Mouse (Mus musculus) hindbrain, embryonic 12.5 days (tissue): ENCODE measurements around the gene Ttc27. TPM values are rescaled to one million over a fixed set of nuclear protein-coding genes. Genes with fewer than 3 reads are reported as not detected.

ENCODE experiments used
- ATAC-seq: fragments of 200-750 bp; cut with Nextera tagmentation; 2 replicates; pipeline ENCODE4 v1.8.0; 2017; ENCODE audit warnings: moderate TSS enrichment; ENCODE audit not compliant: low FRiP score
- H3K27ac ChIP-seq: fragments of 300-500 bp; sonication (generic); 2 replicates; pipeline ENCODE4 v1.5.1; 2016; ENCODE audit warnings: mild to moderate bottlenecking
- H3K27me3 ChIP-seq: fragments of 300-500 bp; sonication (generic); 2 replicates; pipeline ENCODE4 v1.6.1; 2016; ENCODE audit warnings: mild to moderate bottlenecking
- H3K36me3 ChIP-seq: fragments of 300-500 bp; sonication (generic); 2 replicates; pipeline ENCODE4 v1.6.1; 2016; ENCODE audit warnings: mild to moderate bottlenecking
- H3K4me1 ChIP-seq: fragments of 300-500 bp; sonication (generic); 2 replicates; pipeline ENCODE4 v1.6.1; 2016
- H3K4me2 ChIP-seq: fragments of 300-500 bp; sonication (generic); replicated peaks from 2 replicates; pipeline ENCODE4 v1.6.1; 2016; ENCODE audit warnings: mild to moderate bottlenecking
- H3K4me3 ChIP-seq: fragments of 300-500 bp; sonication (generic); 2 replicates; pipeline ENCODE4 v1.5.1; 2016; ENCODE audit warnings: mild to moderate bottlenecking
- H3K9ac ChIP-seq: fragments of 300-500 bp; sonication (generic); 2 replicates; pipeline ENCODE4 v1.6.1; 2016; ENCODE audit warnings: mild to moderate bottlenecking, moderate library complexity
- H3K9me3 ChIP-seq: fragments of 300-500 bp; sonication (generic); replicated peaks from 2 replicates; pipeline ENCODE4 v1.6.1; 2016; ENCODE audit warnings: mild to moderate bottlenecking
- WGBS: fragments of 180-500 bp; shearing (Covaris S2); methylation state at CpG from one replicate; pipeline ENCODE4 v1.1.7; 2016; 5-methylcytosine and 5-hydroxymethylcytosine counted together
- polyA plus RNA-seq: library from polyadenylated mRNA; unstranded; fragments of >200 nt; fragmentation: Nextera tagmentation; extraction: Ambion mirVana; gene quantifications from 2 replicates; pipeline ENCODE4 v1.2.1, GENCODE M21; 2016

Ttc27 gene
- polyA plus RNA-seq, 1 experiment from 2014 or later, result 23.0 TPM

DNA sequence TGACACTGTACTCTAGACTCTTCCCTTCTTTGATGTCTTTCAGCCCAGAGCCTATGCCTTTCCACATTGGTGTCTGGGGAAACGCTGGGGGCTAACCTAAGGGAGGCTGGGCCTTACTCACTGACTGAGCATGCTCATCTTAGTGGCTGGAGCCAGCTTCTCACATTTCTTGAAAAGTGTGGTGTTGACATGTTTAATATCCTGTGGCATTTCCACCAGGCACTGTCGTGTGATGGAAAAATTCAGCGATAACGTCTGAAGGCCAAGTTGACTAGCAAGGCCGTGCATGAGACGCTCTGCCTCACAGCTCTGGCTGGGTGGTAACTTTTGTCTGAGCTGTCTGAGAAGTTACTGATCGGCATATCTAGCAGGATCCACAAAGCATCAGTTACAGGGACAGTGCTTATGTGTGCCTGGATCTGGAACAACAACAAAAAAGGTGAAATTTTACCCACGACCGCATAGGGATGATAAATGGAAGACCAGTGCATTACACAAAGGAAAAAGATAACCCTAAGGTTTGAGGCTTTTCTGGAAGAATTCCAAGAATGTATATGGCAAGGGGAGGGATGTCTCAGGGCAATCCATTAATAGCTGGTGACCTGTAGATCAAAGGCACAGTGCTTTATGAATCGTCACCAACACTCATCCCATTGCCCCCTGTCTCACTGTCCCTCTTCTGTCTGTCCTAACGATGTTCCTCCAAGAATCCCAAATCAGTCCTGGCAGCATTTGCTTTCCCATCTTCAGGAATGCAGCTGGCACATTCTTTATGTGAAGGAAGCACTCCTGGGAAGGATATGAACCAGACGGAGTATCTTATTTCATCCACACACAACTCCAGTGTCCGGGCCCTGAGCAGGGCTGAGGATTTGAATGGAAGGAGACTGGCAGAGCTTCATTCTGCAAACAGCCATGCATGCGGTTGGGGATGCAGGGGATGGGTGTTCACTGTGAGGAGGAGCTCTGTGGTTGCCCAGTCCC is 152.9 kb downstream of the Ttc27 start:
- Histone ChIP-seq H3K36me3 (no peaks in the 10 kb centered on the region), H3K27me3 (no peaks in the 10 kb centered on the region), H3K27ac (no peak overlapping the region), H3K4me3 (no peak overlapping the region), H3K9me3 (no peaks in the 10 kb centered on the region), H3K9ac (no peak overlapping the region), H3K4me1 (peaks cover 33% of the 10 kb centered on the region), H3K4me2 (no peak overlapping the region)
- 67% methylated on average over 14 of the region's 14 CpGs for WGBS
- no peak for ATAC-seq

DNA sequence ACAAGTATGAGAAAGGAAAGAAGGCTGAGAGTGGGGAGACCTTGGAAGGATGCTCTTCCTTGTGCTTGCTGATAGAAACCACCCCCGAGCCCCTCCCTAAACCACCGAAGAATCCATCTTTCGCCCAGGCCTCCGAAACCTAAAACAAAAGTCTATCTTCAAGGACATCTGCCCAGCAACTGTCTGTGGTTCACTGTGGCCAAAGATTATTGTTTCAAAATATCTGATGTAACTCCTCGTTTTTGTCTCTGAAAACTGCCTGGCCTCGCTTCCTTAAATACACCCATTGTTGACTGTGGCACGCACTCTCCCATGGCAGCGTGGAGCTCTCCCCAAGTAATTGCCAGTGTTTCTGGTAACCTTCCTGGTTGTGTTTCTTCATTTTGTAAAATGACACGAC is 155.0 kb downstream of the Ttc27 start:
- no peak overlapping the region for H3K4me3 ChIP-seq
- peaks cover 19% of the 10 kb centered on the region for H3K4me1 ChIP-seq
- ATAC-seq, result no peak
- H3K4me2 ChIP-seq, result no peak overlapping the region
- no peak overlapping the region for H3K27ac ChIP-seq
- H3K27me3 ChIP-seq, result no peaks in the 10 kb centered on the region
- WGBS, result 84% methylated on average over 9 of the region's 9 CpGs
- H3K9me3 ChIP-seq, result no peaks in the 10 kb centered on the region
- H3K36me3 ChIP-seq, result no peaks in the 10 kb centered on the region
- no peak overlapping the region for H3K9ac ChIP-seq

DNA sequence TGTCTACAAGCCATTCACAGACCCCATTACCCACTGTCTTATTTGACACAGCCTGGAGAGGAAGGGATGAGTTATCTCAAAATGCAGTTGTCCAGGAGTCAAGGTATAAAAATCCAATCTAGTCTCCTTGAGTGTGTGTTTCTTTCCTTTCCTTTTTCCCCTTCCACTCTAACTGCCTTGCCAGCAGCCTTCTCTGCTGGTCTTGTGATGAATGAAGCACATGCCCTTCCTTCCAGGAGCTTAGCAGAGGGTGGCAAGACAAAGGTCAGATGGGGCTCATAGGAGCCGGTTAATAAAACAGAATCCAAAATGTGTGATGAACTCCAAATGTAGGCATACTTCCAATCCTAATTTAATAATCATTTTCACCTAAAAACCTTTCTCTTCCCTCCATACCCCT is 156.2 kb downstream of the Ttc27 start:
- Histone ChIP-seq H3K9me3 (no peaks in the 10 kb centered on the region), H3K4me3 (no peak overlapping the region), H3K4me1 (peaks cover 7% of the 10 kb centered on the region), H3K36me3 (no peaks in the 10 kb centered on the region), H3K27ac (no peak overlapping the region), H3K9ac (no peak overlapping the region), H3K27me3 (no peaks in the 10 kb centered on the region), H3K4me2 (no peak overlapping the region)
- WGBS, result 77% methylated on average over 1 of the region's 1 CpGs
- no peak for ATAC-seq

DNA sequence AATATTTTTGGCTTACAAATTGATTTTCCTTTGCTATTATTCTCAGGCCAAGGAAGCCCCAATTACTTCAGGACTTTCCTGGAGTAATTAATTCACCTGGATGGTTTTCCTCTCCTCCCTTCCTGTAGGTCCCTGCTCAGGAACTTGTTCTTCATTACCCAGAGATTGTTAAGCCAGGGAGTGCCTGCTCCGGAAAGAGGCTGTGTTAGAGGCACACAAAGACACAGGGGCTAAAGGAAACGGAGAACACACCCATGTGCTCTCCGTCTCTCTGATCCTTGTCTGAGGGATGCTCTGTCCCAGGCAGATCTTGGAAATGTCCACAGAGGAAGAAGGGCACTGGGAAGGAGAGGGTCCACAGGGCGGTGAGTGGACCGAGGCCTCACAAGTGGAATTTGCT is 158.2 kb downstream of the Ttc27 start:
- ATAC-seq, result no peak
- 81% methylated on average over 5 of the region's 5 CpGs for WGBS
- H3K4me2 ChIP-seq, result no peak overlapping the region
- H3K36me3 ChIP-seq, result no peaks in the 10 kb centered on the region
- H3K9ac ChIP-seq, result no peak overlapping the region
- H3K9me3 ChIP-seq, result no peaks in the 10 kb centered on the region
- H3K4me1 ChIP-seq, result no peaks in the 10 kb centered on the region; the same call in 1 of the 2 replicates
- no peak overlapping the region for H3K27ac ChIP-seq
- no peaks in the 10 kb centered on the region for H3K27me3 ChIP-seq
- no peak overlapping the region for H3K4me3 ChIP-seq

DNA sequence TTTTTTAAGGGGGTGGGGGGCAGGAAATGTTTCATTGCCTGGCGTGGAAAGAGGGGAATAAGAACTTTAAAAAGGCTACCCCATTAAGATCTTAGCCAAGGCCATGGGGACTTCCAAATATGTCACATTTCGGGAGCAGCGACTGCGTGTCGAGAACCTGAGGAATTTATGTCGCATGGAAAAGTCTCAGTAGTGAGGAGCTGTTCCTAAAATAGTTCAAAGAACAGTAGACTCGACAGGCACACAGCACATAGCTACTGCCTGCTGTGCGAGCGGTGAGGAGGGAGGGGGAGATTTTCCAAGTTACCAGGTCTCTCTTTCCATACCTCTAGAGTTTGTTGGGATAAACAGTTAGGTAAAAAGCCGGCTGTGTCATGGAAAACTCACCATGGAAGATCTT is 159.4 kb downstream of the Ttc27 start:
- H3K27me3 ChIP-seq, result no peaks in the 10 kb centered on the region
- WGBS, result 67% methylated on average over 10 of the region's 10 CpGs
- no peak overlapping the region for H3K9ac ChIP-seq
- ATAC-seq, result no peak
- no peak overlapping the region for H3K27ac ChIP-seq
- H3K36me3 ChIP-seq, result no peaks in the 10 kb centered on the region
- no peak overlapping the region for H3K4me3 ChIP-seq
- H3K9me3 ChIP-seq, result no peaks in the 10 kb centered on the region
- H3K4me1 ChIP-seq, result no peaks in the 10 kb centered on the region
- H3K4me2 ChIP-seq, result no peak overlapping the region

DNA sequence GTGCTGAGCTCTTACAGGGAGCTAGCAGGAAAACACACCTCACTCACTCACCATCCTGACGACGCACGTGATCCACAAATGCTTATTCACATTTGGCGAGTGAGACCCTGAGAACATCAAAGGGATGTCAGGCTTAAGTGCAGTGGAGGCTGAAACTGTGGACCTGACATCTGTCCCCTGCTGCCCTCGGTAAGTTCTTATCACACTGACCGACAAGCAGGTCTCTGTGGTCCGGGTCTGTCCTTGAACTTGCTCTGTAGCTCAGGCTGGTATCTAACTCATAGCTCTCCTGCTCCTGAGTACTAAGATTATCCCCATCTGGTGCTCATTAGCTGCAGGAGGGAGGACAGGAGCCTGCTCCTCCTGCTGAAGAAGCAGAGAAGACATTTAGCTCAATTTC is 162.2 kb downstream of the Ttc27 start:
- WGBS, result 66% methylated on average over 7 of the region's 7 CpGs
- Histone ChIP-seq H3K27ac (no peak overlapping the region), H3K4me3 (no peak overlapping the region), H3K9ac (no peak overlapping the region), H3K4me1 (no peaks in the 10 kb centered on the region), H3K36me3 (no peaks in the 10 kb centered on the region), H3K27me3 (no peaks in the 10 kb centered on the region), H3K4me2 (no peak overlapping the region), H3K9me3 (no peaks in the 10 kb centered on the region)
- ATAC-seq, result no peak

DNA sequence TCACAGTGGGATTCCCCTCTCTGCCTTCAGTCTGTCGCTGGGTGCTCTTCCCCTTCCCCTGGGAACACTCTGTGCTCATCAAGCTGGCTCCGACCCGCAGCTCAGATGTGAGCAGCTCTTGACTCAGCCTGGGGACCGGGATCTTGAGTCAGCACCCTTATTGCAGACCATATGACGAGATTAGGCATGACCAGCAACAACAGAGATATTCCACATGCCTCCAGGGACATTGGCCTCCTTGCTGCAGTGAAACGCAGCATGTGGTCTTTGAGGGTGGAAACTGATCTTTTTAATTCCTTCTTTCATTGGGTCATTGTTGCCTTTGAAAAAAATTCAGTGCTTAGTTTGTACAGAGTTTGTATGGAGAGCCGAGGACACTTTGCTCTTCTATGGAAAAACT is 169.5 kb downstream of the Ttc27 start:
- Histone ChIP-seq H3K36me3 (no peaks in the 10 kb centered on the region), H3K27me3 (no peaks in the 10 kb centered on the region), H3K9ac (no peak overlapping the region), H3K27ac (no peak overlapping the region), H3K4me1 (no peaks in the 10 kb centered on the region), H3K4me3 (no peak overlapping the region), H3K4me2 (no peak overlapping the region), H3K9me3 (no peaks in the 10 kb centered on the region)
- ATAC-seq, result no peak
- 71% methylated on average over 7 of the region's 7 CpGs for WGBS

DNA sequence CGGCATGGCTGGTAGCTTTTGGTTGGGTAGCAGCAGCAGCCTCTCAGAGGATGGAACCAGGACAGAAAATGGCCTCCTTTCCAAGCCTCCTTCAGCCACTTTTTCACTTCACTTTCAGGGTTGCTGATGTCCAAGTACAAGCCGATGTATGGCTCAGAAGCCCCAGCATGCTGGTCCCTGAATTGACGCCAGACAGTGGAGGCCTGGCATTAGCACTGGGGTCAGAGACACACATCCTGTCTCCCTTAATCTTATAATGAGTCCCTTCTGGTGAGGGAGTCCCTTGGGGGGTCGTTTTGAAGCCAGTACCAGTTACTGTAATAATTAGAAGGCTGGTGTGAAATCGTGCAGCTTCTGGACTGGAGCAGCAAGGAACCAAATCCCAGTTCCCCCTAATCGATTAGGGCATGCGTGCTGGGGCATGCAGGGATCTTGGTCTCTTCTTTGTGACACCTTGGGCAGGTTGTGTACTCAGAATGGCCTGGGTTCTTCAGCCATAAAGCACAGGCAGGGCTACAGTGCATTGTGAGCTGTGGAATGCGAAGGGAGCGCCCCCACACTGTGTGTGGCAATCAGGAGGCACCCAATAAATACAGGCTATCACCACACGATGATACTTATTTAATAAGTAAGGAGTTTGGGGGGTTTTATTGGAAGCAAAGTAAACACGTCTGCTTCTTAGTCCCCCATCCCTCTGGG is 171.5 kb downstream of the Ttc27 start:
- no peak for ATAC-seq

DNA sequence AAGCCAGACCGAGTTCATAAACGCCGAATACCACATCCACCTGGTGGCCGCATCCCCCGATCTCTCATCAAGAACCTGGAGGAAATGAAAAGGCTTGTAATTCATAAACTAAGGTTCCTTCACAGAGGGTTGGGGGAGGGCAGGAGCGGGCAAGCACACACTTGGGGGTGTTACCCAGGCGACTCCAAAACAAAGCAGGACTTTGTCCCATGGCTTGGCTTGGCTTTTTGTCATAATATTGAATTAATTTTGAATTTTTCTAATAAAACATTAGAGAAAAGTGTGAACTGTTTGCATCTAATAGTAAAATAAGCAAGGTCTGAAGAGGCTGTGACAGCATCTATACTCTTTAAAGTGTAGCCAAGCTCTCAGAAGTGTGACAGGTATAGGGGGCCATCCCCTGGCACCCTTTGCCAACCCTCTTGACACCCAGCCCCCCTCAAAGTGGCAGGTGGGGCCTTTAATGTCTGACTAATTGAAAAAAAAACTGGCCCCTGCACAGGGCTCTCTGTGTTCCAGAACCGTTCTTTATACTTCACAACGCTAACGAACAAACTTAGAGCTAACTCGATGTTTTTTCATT is 172.1 kb downstream of the Ttc27 start:
- no peak for ATAC-seq
- Histone ChIP-seq H3K4me2 (no peak overlapping the region), H3K4me1 (no peaks in the 10 kb centered on the region), H3K9ac (no peak overlapping the region), H3K36me3 (no peaks in the 10 kb centered on the region), H3K27me3 (no peaks in the 10 kb centered on the region), H3K27ac (no peak overlapping the region), H3K9me3 (no peaks in the 10 kb centered on the region), H3K4me3 (no peak overlapping the region)
- WGBS, result 81% methylated on average over 11 of the region's 11 CpGs

More for the DNA sequence above, 171.5 kb downstream of the Ttc27 start:
- H3K27ac ChIP-seq, result no peak overlapping the region
- no peaks in the 10 kb centered on the region for H3K4me1 ChIP-seq
- H3K36me3 ChIP-seq, result no peaks in the 10 kb centered on the region
- H3K4me3 ChIP-seq, result no peak overlapping the region
- no peaks in the 10 kb centered on the region for H3K27me3 ChIP-seq
- no peaks in the 10 kb centered on the region for H3K9me3 ChIP-seq
- 70% methylated on average over 11 of the region's 11 CpGs for WGBS
- no peak overlapping the region for H3K9ac ChIP-seq
- H3K4me2 ChIP-seq, result no peak overlapping the region

DNA sequence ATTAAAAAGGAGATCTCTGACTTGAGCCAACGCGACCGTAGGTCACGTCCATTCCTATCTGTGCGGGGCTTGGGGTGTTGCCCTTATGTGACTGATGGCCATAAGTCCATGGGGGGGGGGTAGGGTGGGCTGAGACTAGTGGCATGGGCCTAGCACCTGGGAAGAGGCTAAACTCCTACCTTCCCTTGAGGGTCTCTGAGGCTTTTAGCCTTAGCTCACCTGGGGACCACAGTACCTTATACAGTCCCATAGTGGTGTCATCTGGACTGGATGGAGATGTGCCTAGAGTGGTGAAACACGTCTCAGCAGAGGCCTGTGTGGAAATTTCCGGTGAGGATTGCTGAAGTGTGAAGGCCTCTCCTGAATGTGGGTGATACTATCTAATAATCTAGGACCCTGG is 184.9 kb downstream of the Ttc27 start:
- no peaks in the 10 kb centered on the region for H3K36me3 ChIP-seq
- no peaks in the 10 kb centered on the region; the same call in 1 of the 2 replicates for H3K9me3 ChIP-seq
- H3K4me1 ChIP-seq, result peaks cover 9% of the 10 kb centered on the region
- no peak overlapping the region for H3K4me2 ChIP-seq
- no peak overlapping the region for H3K9ac ChIP-seq
- H3K4me3 ChIP-seq, result no peak overlapping the region
- no peak overlapping the region for H3K27ac ChIP-seq
- no peaks in the 10 kb centered on the region for H3K27me3 ChIP-seq
- no peak for ATAC-seq
- WGBS, result 95% methylated on average over 7 of the region's 7 CpGs

DNA sequence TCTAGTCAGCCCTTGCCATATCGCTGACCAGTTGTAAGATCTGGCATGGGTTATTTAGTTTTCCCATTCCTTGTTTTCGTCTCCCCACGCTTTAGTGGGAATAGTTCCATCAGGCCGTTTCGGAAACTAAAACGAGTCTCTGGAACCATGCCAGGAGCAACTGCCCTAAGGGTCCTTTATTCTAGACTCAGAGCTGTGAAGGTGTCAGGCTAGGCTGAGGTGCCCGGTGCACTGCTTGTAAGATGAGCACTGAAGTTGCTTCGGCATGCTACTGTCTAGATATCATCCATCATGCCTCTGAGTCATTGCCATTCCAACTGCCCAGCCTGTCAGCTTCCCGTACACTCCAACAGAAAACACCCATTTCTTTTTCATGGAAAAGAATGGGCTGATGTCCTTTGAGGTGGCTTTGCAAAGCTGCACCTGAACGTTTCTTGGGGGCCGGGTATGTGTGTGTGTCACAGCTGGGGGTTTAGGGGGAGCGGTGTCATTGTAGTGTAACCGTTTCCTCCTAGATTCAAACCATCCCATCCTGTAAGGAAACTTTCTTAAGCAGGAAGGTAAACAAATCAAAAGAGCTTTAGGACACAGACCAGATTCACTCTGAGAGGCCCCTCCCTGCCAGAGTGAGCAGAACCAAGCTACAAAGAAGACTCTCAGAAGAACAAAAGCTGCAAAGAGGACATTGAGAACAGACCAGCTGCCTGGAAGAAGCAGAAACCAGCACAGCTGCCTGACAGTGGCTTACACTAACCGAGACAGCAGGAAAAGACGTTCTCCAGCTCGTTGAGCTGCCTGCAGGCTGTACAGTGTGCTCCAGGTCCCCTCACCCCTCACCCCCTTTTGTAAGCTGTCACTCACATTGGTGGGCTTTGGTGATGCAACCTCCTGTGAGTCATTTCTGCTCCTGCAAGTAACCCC is 186.1 kb downstream of the Ttc27 start:
- no peaks in the 10 kb centered on the region for H3K36me3 ChIP-seq
- H3K27ac ChIP-seq, result no peak overlapping the region
- H3K9ac ChIP-seq, result no peak overlapping the region
- no peak overlapping the region for H3K4me3 ChIP-seq
- 64% methylated on average over 16 of the region's 16 CpGs for WGBS
- peaks cover 9% of the 10 kb centered on the region for H3K4me1 ChIP-seq
- ATAC-seq, result no peak
- H3K27me3 ChIP-seq, result no peaks in the 10 kb centered on the region
- no peaks in the 10 kb centered on the region; the same call in 1 of the 2 replicates for H3K9me3 ChIP-seq
- H3K4me2 ChIP-seq, result no peak overlapping the region

DNA sequence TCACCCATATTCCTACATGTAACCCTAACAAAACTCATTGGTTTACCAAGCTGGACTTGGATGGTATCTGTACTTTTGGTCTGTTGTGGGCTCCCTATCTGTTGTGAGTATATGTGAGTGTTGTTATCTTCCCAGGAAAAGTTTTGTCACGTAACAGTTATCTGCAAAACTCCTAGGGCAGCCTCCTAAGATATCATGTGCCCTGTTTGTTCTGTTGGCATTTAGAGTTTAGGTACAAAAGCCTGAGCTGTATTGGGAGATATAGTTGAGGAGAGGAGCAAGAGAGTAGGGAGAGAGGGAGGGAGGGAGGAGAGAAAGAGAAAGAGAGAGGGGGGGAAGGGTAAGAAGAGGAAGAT is 186.8 kb downstream of the Ttc27 start:
- ATAC-seq, result no peak
- peaks cover 9% of the 10 kb centered on the region for H3K4me1 ChIP-seq
- H3K4me2 ChIP-seq, result no peak overlapping the region
- 87% methylated on average over 1 of the region's 1 CpGs for WGBS
- no peak overlapping the region for H3K4me3 ChIP-seq
- H3K27ac ChIP-seq, result no peak overlapping the region
- H3K9me3 ChIP-seq, result no peaks in the 10 kb centered on the region; the same call in 1 of the 2 replicates
- no peak overlapping the region for H3K9ac ChIP-seq
- no peaks in the 10 kb centered on the region for H3K36me3 ChIP-seq
- no peaks in the 10 kb centered on the region for H3K27me3 ChIP-seq
